Mouse (Mus musculus): Measurements from ENCODE around the gene Myo1c. TPM values are rescaled to one million over a fixed set of nuclear protein-coding genes. Genes with fewer than 3 reads are reported as not detected.

The Myo1c gene
- polyA plus RNA-seq, 1 experiment from 2014 or later: 65.3 TPM

Other genes with a start within 250 kb of the Myo1c start
- gene Serpinf1, start 227.8 kb upstream of the Myo1c start, polyA plus RNA-seq (2015; fragmentation: Nextera tagmentation; extraction: Ambion mirVana): 393 and 406 TPM in 2 replicates
- gene Serpinf2, start 210.9 kb upstream of the Myo1c start, polyA plus RNA-seq (2015; fragmentation: Nextera tagmentation; extraction: Ambion mirVana): 0.09 TPM in 1 of 2 replicates, not detected in the other
- gene Wdr81, start 195.8 kb upstream of the Myo1c start, polyA plus RNA-seq (2015; fragmentation: Nextera tagmentation; extraction: Ambion mirVana): 6.3 and 7.4 TPM in 2 replicates
- gene Tlcd2, start 188.8 kb upstream of the Myo1c start, polyA plus RNA-seq (2015; fragmentation: Nextera tagmentation; extraction: Ambion mirVana): 35.1 and 38.0 TPM in 2 replicates
- gene Prpf8, start 163.7 kb upstream of the Myo1c start, polyA plus RNA-seq (2015; fragmentation: Nextera tagmentation; extraction: Ambion mirVana): 51.7 and 52.5 TPM in 2 replicates
- 0.73 and 1.0 TPM in 2 replicates for gene Rilp, start 140.4 kb upstream of the Myo1c start, polyA plus RNA-seq (2015; fragmentation: Nextera tagmentation; extraction: Ambion mirVana)
- gene Scarf1, start 137.0 kb upstream of the Myo1c start, polyA plus RNA-seq (2015; fragmentation: Nextera tagmentation; extraction: Ambion mirVana): 8.0 and 8.1 TPM in 2 replicates
- 5.5 and 5.7 TPM in 2 replicates for gene Slc43a2, start 118.8 kb upstream of the Myo1c start, polyA plus RNA-seq (2015; fragmentation: Nextera tagmentation; extraction: Ambion mirVana)
- gene Pitpna, start 62.4 kb upstream of the Myo1c start, polyA plus RNA-seq (2015; fragmentation: Nextera tagmentation; extraction: Ambion mirVana): 73.0 and 79.3 TPM in 2 replicates
- 25.7 and 31.9 TPM in 2 replicates for gene Inpp5k, start 19.5 kb upstream of the Myo1c start, polyA plus RNA-seq (2015; fragmentation: Nextera tagmentation; extraction: Ambion mirVana)
- 105 and 112 TPM in 2 replicates for gene Crk, start 28.8 kb downstream of the Myo1c start, polyA plus RNA-seq (2015; fragmentation: Nextera tagmentation; extraction: Ambion mirVana)
- 742 and 749 TPM in 2 replicates for gene Ywhae, start 82.4 kb downstream of the Myo1c start, polyA plus RNA-seq (2015; fragmentation: Nextera tagmentation; extraction: Ambion mirVana)
- gene Doc2b, start 145.5 kb downstream of the Myo1c start, polyA plus RNA-seq (2015; fragmentation: Nextera tagmentation; extraction: Ambion mirVana): 1.1 and 1.2 TPM in 2 replicates

Data from embryonic facial prominence, embryonic 15.5 days (tissue).